Mouse (Mus musculus): ENCODE results near the gene Mcrs1.

DNA sequence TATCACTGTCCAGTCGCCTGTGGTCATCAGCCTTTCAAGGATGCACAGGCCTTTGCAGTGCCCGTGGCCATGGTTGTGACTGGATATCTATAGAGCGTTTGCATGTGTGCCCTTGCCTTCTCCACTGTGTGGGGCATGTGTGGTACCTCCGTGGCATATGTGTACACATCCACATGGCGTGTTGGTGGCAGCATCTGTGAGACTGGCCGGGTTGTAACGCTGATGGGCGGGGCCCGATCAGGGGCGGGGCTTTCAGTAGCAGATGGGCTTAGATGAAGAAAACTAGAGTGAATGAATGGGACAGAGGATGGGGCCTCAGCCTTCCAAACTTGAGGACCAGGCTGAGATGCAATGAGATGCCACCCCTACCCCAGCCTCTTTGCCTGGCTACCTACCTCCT, 19.8 kb downstream of the Mcrs1 start:
- no peak for TF ChIP-seq POLR2A (IDR thresholded peaks at IDR 0.05; ENCODE audit: borderline replicate concordance, extremely low read depth, insufficient read depth, insufficient read length, poor library complexity, severe bottlenecking)
- TF ChIP-seq CTCF (IDR thresholded peaks at IDR 0.05; ENCODE audit: borderline replicate concordance, extremely low read depth, insufficient read depth, insufficient read length) = no peak
